13 mouse cellular contexts compared by ENCODE assay signal in the genomic region with DNA sequence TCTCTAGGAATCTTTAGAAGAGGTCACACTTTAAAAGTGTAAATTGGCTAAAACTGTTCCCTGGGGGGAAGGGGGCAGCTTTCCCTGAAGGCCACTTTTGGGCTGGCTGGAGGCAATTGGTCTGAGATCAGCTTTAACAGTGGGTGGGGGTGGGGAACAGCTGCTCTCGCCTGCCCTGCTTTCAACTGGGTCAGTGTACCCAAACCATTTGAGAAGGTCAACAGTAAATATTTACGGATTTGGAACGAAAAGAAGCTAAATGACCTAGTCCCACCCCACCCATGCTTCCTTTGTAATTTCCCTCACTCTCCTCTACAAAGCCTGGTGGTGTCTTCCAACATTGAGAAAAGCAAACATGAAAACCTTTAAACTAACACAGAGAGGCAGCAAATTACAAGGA.
A peak's percentile ranks its signal among the peaks of the same experiment; 100 is the strongest.
DNase-seq lines count a peak whose midpoint lies in the region; ATAC-seq lines count a peak whose summit lies in the region.
"Had no signal": no experiment of that assay in that cellular context is flagged by ENCODE, and none has a peak within 500 bp of the region (broad histone marks: within the 10 kb centered on the region; RNA-seq: fewer than 3 reads in every experiment).

No protein-coding gene starts in this region.

- ATAC-seq in lung, embryonic 15.5 days (ENCODE audit: borderline replicate concordance, extremely low read depth, low FRiP score, low TSS enrichment): no peak
- no peak for ATAC-seq in embryonic facial prominence, embryonic 13.5 days (ENCODE audit: insufficient number of reproducible peaks, insufficient read depth, low FRiP score, low TSS enrichment, low read depth)
- no peak for ATAC-seq in hindbrain, embryonic 12.5 days (ENCODE audit: low FRiP score)
- ATAC-seq in monocyte, adult 5-6 weeks (replicated peaks; ENCODE audit: insufficient number of reproducible peaks, low FRiP score, low TSS enrichment, poor library complexity, severe bottlenecking): no peak

- peaks cover 35% of the 10 kb centered on the region for H3K4me1 ChIP-seq in lung, embryonic 15.5 days
- peaks cover 78% of the 10 kb centered on the region for H3K4me1 ChIP-seq in embryonic facial prominence, embryonic 13.5 days
- peaks cover 70% of the 10 kb centered on the region for H3K4me1 ChIP-seq in hindbrain, embryonic 12.5 days

- H3K36me3 ChIP-seq in lung, embryonic 15.5 days: no peaks in the 10 kb centered on the region
- H3K36me3 ChIP-seq in embryonic facial prominence, embryonic 13.5 days: peaks cover 13% of the 10 kb centered on the region
- H3K36me3 ChIP-seq in hindbrain, embryonic 12.5 days: no peaks in the 10 kb centered on the region

- DNase-seq in lung, postnatal 4 days: no peak
- peak; percentile 58 for DNase-seq in retina, embryonic 14.5 days (ENCODE audit: low spot score)
- DNase-seq in heart, postnatal 10 days: no peak
- DNase-seq: cerebellum, adult 11 months; gastrocnemius, postnatal 25 days; kidney, postnatal 10 days; thymus, adult 2 months had no signal

- no peaks in the 10 kb centered on the region for H3K27me3 ChIP-seq in lung, embryonic 15.5 days
- H3K27me3 ChIP-seq in embryonic facial prominence, embryonic 13.5 days: no peaks in the 10 kb centered on the region
- H3K27me3 ChIP-seq in hindbrain, embryonic 12.5 days: no peaks in the 10 kb centered on the region
- H3K27me3 ChIP-seq: embryonic facial prominence, embryonic 12.5 days had no signal

- WGBS in lung, embryonic 15.5 days: 16% methylated on average over 3 of the region's 3 CpGs
- 27% methylated on average over 3 of the region's 3 CpGs for WGBS in embryonic facial prominence, embryonic 13.5 days
- 19% methylated on average over 3 of the region's 3 CpGs for WGBS in hindbrain, embryonic 12.5 days

- intact Hi-C loops in heart, postnatal 10 days (cut with DNase I): no loop called here

- no peak overlapping the region for H3K9ac ChIP-seq in lung, embryonic 15.5 days
- no peak overlapping the region for H3K9ac ChIP-seq in embryonic facial prominence, embryonic 13.5 days
- H3K9ac ChIP-seq in hindbrain, embryonic 12.5 days: no peak overlapping the region
- H3K9ac ChIP-seq: embryonic facial prominence, embryonic 12.5 days had no signal

- H3K4me2 ChIP-seq in lung, embryonic 15.5 days: no peak overlapping the region
- no peak overlapping the region for H3K4me2 ChIP-seq in embryonic facial prominence, embryonic 13.5 days
- H3K4me2 ChIP-seq in hindbrain, embryonic 12.5 days (replicated peaks): no peak overlapping the region
- H3K4me2 ChIP-seq: embryonic facial prominence, embryonic 12.5 days had no signal

- H3K4me3 ChIP-seq in lung, embryonic 15.5 days: no peak overlapping the region
- H3K4me3 ChIP-seq in embryonic facial prominence, embryonic 13.5 days: no peak overlapping the region
- no peak overlapping the region for H3K4me3 ChIP-seq in hindbrain, embryonic 12.5 days
- H3K4me3 ChIP-seq: embryonic facial prominence, embryonic 12.5 days had no signal

- H3K9me3 ChIP-seq in lung, embryonic 15.5 days: no peaks in the 10 kb centered on the region
- no peaks in the 10 kb centered on the region for H3K9me3 ChIP-seq in embryonic facial prominence, embryonic 13.5 days
- no peaks in the 10 kb centered on the region for H3K9me3 ChIP-seq in hindbrain, embryonic 12.5 days (replicated peaks)
- H3K9me3 ChIP-seq: embryonic facial prominence, embryonic 12.5 days had no signal

- H3K27ac ChIP-seq in lung, embryonic 15.5 days: peak overlapping the region; percentile 18; the same call in 1 of the 2 replicates
- H3K27ac ChIP-seq in embryonic facial prominence, embryonic 13.5 days: peak overlapping the region; percentile 8; the same call in 1 of the 2 replicates
- H3K27ac ChIP-seq in hindbrain, embryonic 12.5 days: peak overlapping the region; percentile 44
- H3K27ac ChIP-seq: macrophage had no signal
